Mouse (Mus musculus) myocyte (in vitro differentiated cells): Measurements from ENCODE around the gene Pdzd2. TPM values are rescaled to one million over a fixed set of nuclear protein-coding genes. Genes with fewer than 3 reads are reported as not detected.

Source experiments
- H3K27me3 ChIP-seq: one replicate; pipeline ENCODE4 v1.6.1; 2011; ENCODE audit not compliant: control insufficient read depth, insufficient read depth, insufficient read length
- H3K36me3 ChIP-seq: one replicate; pipeline ENCODE4 v1.6.1; 2011; ENCODE audit not compliant: control insufficient read depth, insufficient read depth
- H3K4me2 ChIP-seq: one replicate; pipeline ENCODE4 v1.6.1; 2011; ENCODE audit warnings: low read depth, control low read depth
- H3K4me3 ChIP-seq: one replicate; pipeline ENCODE4 v1.5.1; 2011; ENCODE audit warnings: mild to moderate bottlenecking, control low read depth, moderate library complexity
- H3K79me2 ChIP-seq: one replicate; pipeline ENCODE4 v1.6.1; 2011; ENCODE audit not compliant: control insufficient read depth, insufficient read depth
- H3ac ChIP-seq: one replicate; pipeline ENCODE4 v1.6.1; 2011; ENCODE audit not compliant: control insufficient read depth, insufficient read length
- CEBPB ChIP-seq: IDR thresholded peaks from 2 replicates; pipeline ENCODE4 v1.6.1; 2011; ENCODE audit warnings: mild to moderate bottlenecking, moderate library complexity; ENCODE audit not compliant: poor library complexity, insufficient read depth, severe bottlenecking
- E2F4 ChIP-seq: IDR thresholded peaks from one replicate; pipeline ENCODE4 v1.6.1; 2011; ENCODE audit warnings: mild to moderate bottlenecking, control low read depth, moderate library complexity; ENCODE audit not compliant: insufficient read depth
- MAX ChIP-seq: IDR thresholded peaks from one replicate; pipeline ENCODE4 v1.6.1; 2011; ENCODE audit warnings: low read depth, mild to moderate bottlenecking, control low read depth
- MYOD1 ChIP-seq, 3 experiments: IDR thresholded peaks; one replicate each; pipeline ENCODE4 v1.6.1; 2011; ENCODE audit warnings: control low read depth in 2 of 3, low read depth in 2 of 3, mild to moderate bottlenecking in 2 of 3, moderate library complexity in 1 of 3; ENCODE audit not compliant: insufficient read length in 2 of 3, control insufficient read depth in 1 of 3
- MYOG ChIP-seq, 3 experiments: IDR thresholded peaks; one replicate each; pipeline ENCODE4 v1.6.1; 2011; ENCODE audit warnings: control low read depth in 2 of 3, low read depth in 2 of 3, mild to moderate bottlenecking in 2 of 3; ENCODE audit not compliant: insufficient read length in 2 of 3, control insufficient read depth in 1 of 3, insufficient read depth in 1 of 3
- POLR2A ChIP-seq: IDR thresholded peaks from one replicate; pipeline ENCODE4 v1.6.1; 2011; ENCODE audit warnings: low read depth, mild to moderate bottlenecking, control low read depth, moderate library complexity; ENCODE audit not compliant: insufficient read length
- POLR2AphosphoS2 ChIP-seq: IDR thresholded peaks from one replicate; pipeline ENCODE4 v1.6.1; 2011; ENCODE audit warnings: low read depth, control low read depth; ENCODE audit not compliant: insufficient read length
- REST ChIP-seq: IDR thresholded peaks from one replicate; pipeline ENCODE4 v1.6.1; 2011; ENCODE audit warnings: mild to moderate bottlenecking, control low read depth, moderate library complexity; ENCODE audit not compliant: insufficient read depth, insufficient read length
- SRF ChIP-seq: IDR thresholded peaks from one replicate; pipeline ENCODE4 v1.6.1; 2011; ENCODE audit warnings: low read depth; ENCODE audit not compliant: control insufficient read depth, insufficient read length
- TCF12 ChIP-seq: IDR thresholded peaks from one replicate; pipeline ENCODE4 v1.6.1; 2011; ENCODE audit warnings: mild to moderate bottlenecking, control low read depth; ENCODE audit not compliant: poor library complexity, insufficient read depth, severe bottlenecking
- TCF3 ChIP-seq: IDR thresholded peaks from one replicate; pipeline ENCODE4 v1.6.1; 2011; ENCODE audit warnings: low read depth, control low read depth; ENCODE audit not compliant: insufficient read length
- USF1 ChIP-seq: IDR thresholded peaks from one replicate; pipeline ENCODE4 v1.6.1; 2011; ENCODE audit warnings: low read depth, mild to moderate bottlenecking, control low read depth, moderate library complexity
- polyA plus RNA-seq: library from polyadenylated mRNA; unstranded; fragments of >200 nt; fragmentation: generic; extraction: Trizol; gene quantifications from one replicate; pipeline ENCODE4 v1.2.1, GENCODE M21; 2012; ENCODE audit warnings: missing spikeins

The Pdzd2 gene
- polyA plus RNA-seq, 1 experiment, result 0.01 TPM

GRCm38 (mm10) chr15:12456808-12457207, 282.9 kb downstream of the Pdzd2 start:
- Histone ChIP-seq H3ac (no peak overlapping the region), H3K27me3 (no peaks in the 10 kb centered on the region), H3K79me2 (no peaks in the 10 kb centered on the region), H3K4me2 (no peak overlapping the region), H3K36me3 (no peaks in the 10 kb centered on the region), H3K4me3 (no peak overlapping the region)
- TF ChIP-seq POLR2AphosphoS2 (no peak), REST (no peak), SRF (no peak), MYOG (IDR thresholded peaks at IDR 0.05; ENCODE audit: control insufficient read depth in 1 of 3, insufficient read depth in 1 of 3, insufficient read length in 2 of 3, low read depth in 2 of 3) (no peak), POLR2A (no peak), MYOD1 (IDR thresholded peaks at IDR 0.05; ENCODE audit: control insufficient read depth in 1 of 3, insufficient read length in 2 of 3, low read depth in 2 of 3) (no peak), E2F4 (no peak), TCF3 (no peak), TCF12 (no peak), CEBPB (no peak), USF1 (no peak)

- no peaks in the 10 kb centered on the region for H3K27me3 ChIP-seq
- H3K4me3 ChIP-seq, result no peak overlapping the region
- TF ChIP-seq POLR2AphosphoS2, result no peak
- TF ChIP-seq USF1, result no peak
- no peak for TF ChIP-seq MYOG (IDR thresholded peaks at IDR 0.05; ENCODE audit: control insufficient read depth in 1 of 3, insufficient read depth in 1 of 3, insufficient read length in 2 of 3, low read depth in 2 of 3)
- TF ChIP-seq MYOD1 (IDR thresholded peaks at IDR 0.05; ENCODE audit: control insufficient read depth in 1 of 3, insufficient read length in 2 of 3, low read depth in 2 of 3), result no peak
- no peak for TF ChIP-seq SRF
- TF ChIP-seq TCF3, result no peak
- TF ChIP-seq POLR2A, result no peak
- TF ChIP-seq CEBPB, result no peak
- TF ChIP-seq REST, result no peak
- TF ChIP-seq TCF12, result no peak
- no peak for TF ChIP-seq MAX
- no peak for TF ChIP-seq E2F4
- no peak overlapping the region for H3ac ChIP-seq
- no peaks in the 10 kb centered on the region for H3K79me2 ChIP-seq
- H3K4me2 ChIP-seq, result no peak overlapping the region
- no peaks in the 10 kb centered on the region for H3K36me3 ChIP-seq
Measured at GRCm38 (mm10) chr15:12453343-12453742, 286.4 kb downstream of the Pdzd2 start.

GRCm38 (mm10) chr15:12452141-12452995, 287.4 kb downstream of the Pdzd2 start:
- Histone ChIP-seq H3K27me3 (no peaks in the 10 kb centered on the region), H3K4me2 (no peak overlapping the region), H3ac (no peak overlapping the region), H3K79me2 (no peaks in the 10 kb centered on the region), H3K36me3 (no peaks in the 10 kb centered on the region), H3K4me3 (no peak overlapping the region)
- TF ChIP-seq MYOG (IDR thresholded peaks at IDR 0.05; ENCODE audit: control insufficient read depth in 1 of 3, insufficient read depth in 1 of 3, insufficient read length in 2 of 3, low read depth in 2 of 3), result no peak
- TF ChIP-seq E2F4, result no peak
- TF ChIP-seq CEBPB, result no peak
- TF ChIP-seq TCF12, result no peak
- no peak for TF ChIP-seq MYOD1 (IDR thresholded peaks at IDR 0.05; ENCODE audit: control insufficient read depth in 1 of 3, insufficient read length in 2 of 3, low read depth in 2 of 3)
- TF ChIP-seq REST, result no peak

- Histone ChIP-seq H3K27me3 (no peaks in the 10 kb centered on the region), H3K36me3 (no peaks in the 10 kb centered on the region), H3K4me2 (no peak overlapping the region), H3ac (no peak overlapping the region), H3K79me2 (no peaks in the 10 kb centered on the region), H3K4me3 (no peak overlapping the region)
- TF ChIP-seq TCF3 (no peak), TCF12 (no peak), E2F4 (no peak), MAX (no peak), REST (no peak), POLR2A (no peak), MYOD1 (IDR thresholded peaks at IDR 0.05; ENCODE audit: control insufficient read depth in 1 of 3, insufficient read length in 2 of 3, low read depth in 2 of 3) (no peak), SRF (no peak), MYOG (IDR thresholded peaks at IDR 0.05; ENCODE audit: control insufficient read depth in 1 of 3, insufficient read depth in 1 of 3, insufficient read length in 2 of 3, low read depth in 2 of 3) (no peak), USF1 (no peak), CEBPB (no peak), POLR2AphosphoS2 (no peak)
Measured at GRCm38 (mm10) chr15:12451448-12451847, 288.3 kb downstream of the Pdzd2 start.
